Mouse (Mus musculus): Measurements from ENCODE around the gene Phactr1. TPM values are rescaled to one million over a fixed set of nuclear protein-coding genes. Genes with fewer than 3 reads are reported as not detected.

The Phactr1 gene
- polyA plus RNA-seq, 1 experiment from 2014 or later: 32.4 TPM

GRCm38 (mm10) chr13:42948717-42949265 lies 268.4 kb downstream of the Phactr1 start:
- DNase-seq (ENCODE audit: low spot score): no peak
- Histone ChIP-seq H3K4me2 (ENCODE audit: low read length) (no peak overlapping the region), H3K36me3 (ENCODE audit: insufficient read depth, low read length) (no peaks in the 10 kb centered on the region), H3K9me3 (replicated peaks; ENCODE audit: low read length) (no peaks in the 10 kb centered on the region), H3K27me3 (ENCODE audit: insufficient read depth, low read length) (no peaks in the 10 kb centered on the region), H3K4me1 (replicated peaks; ENCODE audit: insufficient read depth, low read length) (peaks cover 8% of the 10 kb centered on the region; the same call in 1 of the 2 replicates), H3K4me3 (replicated peaks; ENCODE audit: low read depth, low read length) (no peak overlapping the region), H3K27ac (no peak overlapping the region), H3K9ac (ENCODE audit: low read depth, low read length) (no peak overlapping the region)
- WGBS: 64% methylated on average over 10 of the region's 10 CpGs
- no peak for TF ChIP-seq CTCF (IDR thresholded peaks at IDR 0.05; ENCODE audit: low read depth)
- ATAC-seq (replicated peaks; ENCODE audit: low FRiP score, low read depth): no peak

- H3K4me2 ChIP-seq (ENCODE audit: low read length): no peak overlapping the region
- H3K9me3 ChIP-seq (replicated peaks; ENCODE audit: low read length): no peaks in the 10 kb centered on the region
- no peak for TF ChIP-seq CTCF (IDR thresholded peaks at IDR 0.05; ENCODE audit: low read depth)
- H3K36me3 ChIP-seq (ENCODE audit: insufficient read depth, low read length): no peaks in the 10 kb centered on the region
- no peak overlapping the region for H3K9ac ChIP-seq (ENCODE audit: low read depth, low read length)
- peaks cover 6% of the 10 kb centered on the region; the same call in 1 of the 2 replicates for H3K4me1 ChIP-seq (replicated peaks; ENCODE audit: insufficient read depth, low read length)
- no peaks in the 10 kb centered on the region for H3K27me3 ChIP-seq (ENCODE audit: insufficient read depth, low read length)
- peak; percentile 37; the same call in 1 of the 2 replicates for ATAC-seq (replicated peaks; ENCODE audit: low FRiP score, low read depth)
- no peak overlapping the region for H3K27ac ChIP-seq
- no peak for DNase-seq (ENCODE audit: low spot score)
- WGBS: 36% methylated on average over 5 of the region's 5 CpGs
- no peak overlapping the region for H3K4me3 ChIP-seq (replicated peaks; ENCODE audit: low read depth, low read length)
Observed at GRCm38 (mm10) chr13:42949336-42949735, 268.9 kb downstream of the Phactr1 start.

GRCm38 (mm10) chr13:42950056-42950455 lies 269.6 kb downstream of the Phactr1 start:
- H3K4me1 ChIP-seq (replicated peaks; ENCODE audit: insufficient read depth, low read length): peaks cover 3% of the 10 kb centered on the region; the same call in 1 of the 2 replicates
- no peak overlapping the region for H3K4me3 ChIP-seq (replicated peaks; ENCODE audit: low read depth, low read length)
- DNase-seq (ENCODE audit: low spot score) (peak; percentile 82), ATAC-seq (replicated peaks; ENCODE audit: low FRiP score, low read depth) (peak; percentile 75)
- no peaks in the 10 kb centered on the region for H3K9me3 ChIP-seq (replicated peaks; ENCODE audit: low read length)
- WGBS: 42% methylated on average over 3 of the region's 3 CpGs
- no peak overlapping the region for H3K9ac ChIP-seq (ENCODE audit: low read depth, low read length)
- no peak overlapping the region for H3K27ac ChIP-seq
- no peaks in the 10 kb centered on the region for H3K27me3 ChIP-seq (ENCODE audit: insufficient read depth, low read length)
- H3K36me3 ChIP-seq (ENCODE audit: insufficient read depth, low read length): no peaks in the 10 kb centered on the region
- H3K4me2 ChIP-seq (ENCODE audit: low read length): no peak overlapping the region
- TF ChIP-seq CTCF (IDR thresholded peaks at IDR 0.05; ENCODE audit: low read depth): no peak

- WGBS: 48% methylated on average over 15 of the region's 15 CpGs
- Histone ChIP-seq H3K4me3 (replicated peaks; ENCODE audit: low read depth, low read length) (no peak overlapping the region), H3K27ac (no peak overlapping the region), H3K4me1 (replicated peaks; ENCODE audit: insufficient read depth, low read length) (peaks cover 3% of the 10 kb centered on the region; the same call in 1 of the 2 replicates), H3K4me2 (ENCODE audit: low read length) (no peak overlapping the region), H3K9me3 (replicated peaks; ENCODE audit: low read length) (no peaks in the 10 kb centered on the region), H3K36me3 (ENCODE audit: insufficient read depth, low read length) (no peaks in the 10 kb centered on the region), H3K9ac (ENCODE audit: low read depth, low read length) (no peak overlapping the region), H3K27me3 (ENCODE audit: insufficient read depth, low read length) (no peaks in the 10 kb centered on the region)
- no peak for TF ChIP-seq CTCF (IDR thresholded peaks at IDR 0.05; ENCODE audit: low read depth)
- DNase-seq (ENCODE audit: low spot score): peak; percentile 55
- ATAC-seq (replicated peaks; ENCODE audit: low FRiP score, low read depth): no peak
Observed at GRCm38 (mm10) chr13:42952037-42952721, 271.8 kb downstream of the Phactr1 start.

- H3K4me2 ChIP-seq (ENCODE audit: low read length): no peak overlapping the region
- no peaks in the 10 kb centered on the region for H3K36me3 ChIP-seq (ENCODE audit: insufficient read depth, low read length)
- peaks cover 3% of the 10 kb centered on the region; the same call in 1 of the 2 replicates for H3K4me1 ChIP-seq (replicated peaks; ENCODE audit: insufficient read depth, low read length)
- WGBS: 93% methylated on average over 6 of the region's 6 CpGs
- no peaks in the 10 kb centered on the region for H3K9me3 ChIP-seq (replicated peaks; ENCODE audit: low read length)
- H3K4me3 ChIP-seq (replicated peaks; ENCODE audit: low read depth, low read length): no peak overlapping the region
- no peak for DNase-seq (ENCODE audit: low spot score)
- TF ChIP-seq CTCF (IDR thresholded peaks at IDR 0.05; ENCODE audit: low read depth): no peak
- no peak overlapping the region for H3K27ac ChIP-seq
- H3K9ac ChIP-seq (ENCODE audit: low read depth, low read length): no peak overlapping the region
- ATAC-seq (replicated peaks; ENCODE audit: low FRiP score, low read depth): no peak
- no peaks in the 10 kb centered on the region for H3K27me3 ChIP-seq (ENCODE audit: insufficient read depth, low read length)
Observed at GRCm38 (mm10) chr13:42953071-42953470, 272.6 kb downstream of the Phactr1 start.

GRCm38 (mm10) chr13:42954116-42954515 lies 273.7 kb downstream of the Phactr1 start:
- Histone ChIP-seq H3K27me3 (ENCODE audit: insufficient read depth, low read length) (no peaks in the 10 kb centered on the region), H3K27ac (no peak overlapping the region), H3K9me3 (replicated peaks; ENCODE audit: low read length) (no peaks in the 10 kb centered on the region), H3K4me1 (replicated peaks; ENCODE audit: insufficient read depth, low read length) (peaks cover 3% of the 10 kb centered on the region; the same call in 1 of the 2 replicates), H3K9ac (ENCODE audit: low read depth, low read length) (no peak overlapping the region), H3K36me3 (ENCODE audit: insufficient read depth, low read length) (no peaks in the 10 kb centered on the region), H3K4me3 (replicated peaks; ENCODE audit: low read depth, low read length) (no peak overlapping the region), H3K4me2 (ENCODE audit: low read length) (no peak overlapping the region)
- 58% methylated on average over 5 of the region's 5 CpGs for WGBS
- ATAC-seq (replicated peaks; ENCODE audit: low FRiP score, low read depth) (no peak), DNase-seq (ENCODE audit: low spot score) (no peak)
- TF ChIP-seq CTCF (IDR thresholded peaks at IDR 0.05; ENCODE audit: low read depth): no peak

Measured in kidney, postnatal 0 days (tissue).